Mouse (Mus musculus) ES-E14 (cell line): Measurements from ENCODE around the gene Gm14597.

Source experiments
- HCFC1 ChIP-seq: IDR thresholded peaks from 2 replicates; pipeline ENCODE4 v1.6.1; 2012; ENCODE audit warnings: low read length, inconsistent platforms, borderline replicate concordance; ENCODE audit not compliant: insufficient read depth
- MAFK ChIP-seq: IDR thresholded peaks from 2 replicates; pipeline ENCODE4 v1.6.1; 2014; ENCODE audit warnings: mild to moderate bottlenecking, low read depth, low read length, inconsistent platforms; ENCODE audit not compliant: insufficient read depth
- ZC3H11A ChIP-seq: IDR thresholded peaks from 2 replicates; pipeline ENCODE4 v1.6.1; 2012; ENCODE audit warnings: low read depth, mild to moderate bottlenecking, inconsistent platforms, low read length, borderline replicate concordance
- ZNF384 ChIP-seq: IDR thresholded peaks from 2 replicates; pipeline ENCODE4 v1.6.1; 2012; ENCODE audit warnings: low read depth, low read length, inconsistent platforms

- TF ChIP-seq ZNF384, result no peak
- no peak for TF ChIP-seq ZC3H11A
- no peak for TF ChIP-seq HCFC1
- no peak for TF ChIP-seq MAFK
Measured at GRCm38 (mm10) chrX:53645885-53646284, 37.1 kb upstream of the Gm14597 start.
